9 mouse cellular contexts compared by ENCODE assay signal in the genomic region with DNA sequence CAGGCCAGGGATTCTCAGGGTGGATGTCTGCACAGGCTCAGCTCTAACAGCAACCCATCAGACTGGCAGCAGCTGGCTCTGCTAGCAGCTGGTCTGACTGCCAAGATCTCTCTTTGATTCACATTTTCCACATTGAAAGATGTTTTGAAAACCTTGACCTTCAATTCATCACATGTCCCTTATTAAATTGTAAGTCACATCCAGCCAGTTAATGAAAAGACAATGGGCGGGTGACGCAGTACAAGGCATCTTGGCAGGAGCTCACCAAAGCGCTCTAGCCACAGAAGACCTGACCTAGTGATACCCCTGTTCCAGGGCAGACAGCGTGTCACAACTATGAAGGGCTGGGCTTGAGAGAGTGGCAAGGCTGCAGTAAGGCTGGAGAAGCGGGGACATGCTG. TPM values are rescaled to one million over a fixed set of nuclear protein-coding genes. Genes with fewer than 3 reads are reported as not detected.
DNase-seq lines count a peak whose midpoint lies in the region; TF ChIP-seq lines count a peak whose summit lies in the region.
"Had no signal": no experiment of that assay in that cellular context is flagged by ENCODE, and none has a peak within 500 bp of the region (broad histone marks: within the 10 kb centered on the region; RNA-seq: fewer than 3 reads in every experiment).

No protein-coding gene starts in this region.

- no peak overlapping the region for H3K9ac ChIP-seq in heart, adult 2 months (ENCODE audit: low read depth, low read length)

- DNase-seq in gastrocnemius, adult 18-20 months (ENCODE audit: low spot score): peak; percentile 55
- no peak for DNase-seq in gastrocnemius, adult 8-10 months (ENCODE audit: low spot score in 2 of 2)
- DNase-seq in MN1 (ENCODE audit: low spot score): peak; percentile 90
- peak in 1 of 2 experiments; percentile 74 for DNase-seq in heart, adult 2 months
- peak; percentile 78 for DNase-seq in kidney, postnatal 14 days
- DNase-seq in right cerebral cortex, postnatal 10 days (ENCODE audit: low spot score in 2 of 2): no peak
- no peak for DNase-seq in urinary bladder, postnatal 4 days (ENCODE audit: low spot score in 2 of 2)
- no peak for DNase-seq in natural killer cell, adult 2 months (ENCODE audit: low spot score in 2 of 2)
- DNase-seq: right cerebral cortex, postnatal 25 days had no signal

- H3K27ac ChIP-seq in heart, adult 2 months: peak overlapping the region; percentile 97

- no peak for TF ChIP-seq CTCF in heart, adult 2 months (IDR thresholded peaks at IDR 0.05)

- peaks cover 4% of the 10 kb centered on the region; the same call in 1 of the 2 replicates for H3K36me3 ChIP-seq in heart, adult 2 months (ENCODE audit: control insufficient read depth, insufficient read depth, low read length)

- H3K4me1 ChIP-seq in heart, adult 2 months (ENCODE audit: control insufficient read depth, insufficient read depth, low read length): peaks cover 55% of the 10 kb centered on the region

- 19% methylated on average over 5 of the region's 5 CpGs for WGBS in heart, adult 2 months

- H3K27me3 ChIP-seq in heart, adult 2 months (ENCODE audit: control insufficient read depth, insufficient read depth, low read length): no peaks in the 10 kb centered on the region

- H3K4me3 ChIP-seq in heart, adult 2 months: no peak overlapping the region

- H3K79me2 ChIP-seq in heart, adult 2 months (replicated peaks; ENCODE audit: control insufficient read depth, insufficient read depth, low read length): no peaks in the 10 kb centered on the region

- peak; percentile 14; the same call in 1 of the 2 replicates for TF ChIP-seq EP300 in heart, adult 2 months (IDR thresholded peaks at IDR 0.05; ENCODE audit: insufficient read depth, low read depth, low read length)

- intact Hi-C loops in heart, adult 2 months (cut with DNase I): loop anchor here (2.0 to 5.0 kb wide), 2 partner anchors 33 to 55 kb away; no protein-coding TSS in a partner anchor

- no peak for TF ChIP-seq POLR2A in heart, adult 2 months (IDR thresholded peaks at IDR 0.05; ENCODE audit: insufficient read depth, low read depth, low read length)

RNA-seq across cellular contexts. Expression of a gene that starts 20.4 kb away (rescaled TPM):
- total RNA-seq in gastrocnemius, adult 18-20 months (2021): 100 to 1,000 TPM in 1 of 2 experiments, 10 to 100 TPM in 1; 66.1 to 117 TPM
- 10 to 100 TPM; 49.6 to 99.2 (median 59.4) TPM for total RNA-seq in gastrocnemius, adult 8-10 months (2022)
- total RNA-seq in heart, adult 2 months (2021): 10 to 100 TPM; 61.4 to 71.3 TPM
- polyA plus RNA-seq in heart, adult 2 months (2012; rRNA removed): 122 and 171 TPM in 2 replicates

RNA-seq across cellular contexts. Expression of a gene that starts 21.0 kb away (rescaled TPM):
- total RNA-seq in gastrocnemius, adult 18-20 months (2021): 10 to 100 TPM; 44.6 to 46.5 TPM
- 10 to 100 TPM; 42.1 to 62.2 (median 50.9) TPM for total RNA-seq in gastrocnemius, adult 8-10 months (2022)
- total RNA-seq in heart, adult 2 months (2021): 10 to 100 TPM; 53.6 to 59.4 TPM
- polyA plus RNA-seq in heart, adult 2 months (2012; rRNA removed): 64.4 and 84.3 TPM in 2 replicates

Comparison
In these comparisons a context has a peak if more than half of its experiments do, and no peak if none do; other contexts are left out.
1. DNase-seq: peak in gastrocnemius, adult 18-20 months (single experiment), MN1 (single experiment) and kidney, postnatal 14 days (single experiment); none in gastrocnemius, adult 8-10 months (0 of 2), right cerebral cortex, postnatal 10 days (0 of 2), urinary bladder, postnatal 4 days (0 of 2) and natural killer cell, adult 2 months (0 of 2).